Mouse (Mus musculus) neural tube, embryonic 11.5 days (tissue): ENCODE data around the gene Cpsf6. TPM values are rescaled to one million over a fixed set of nuclear protein-coding genes. Genes with fewer than 3 reads are reported as not detected.

Source experiments
- ATAC-seq: fragments of 200-750 bp; cut with Nextera tagmentation; 2 replicates; pipeline ENCODE4 v1.8.0; 2017; ENCODE audit warnings: moderate number of reproducible peaks, mild to moderate bottlenecking, moderate TSS enrichment, moderate library complexity; ENCODE audit not compliant: insufficient read depth, low FRiP score, low TSS enrichment
- DNase-seq: peaks from one replicate; pipeline ENCODE4 v3.0.0-alpha.2; 2015; ENCODE audit warnings: low spot score
- H3K27ac ChIP-seq: fragments of 300-500 bp; sonication (generic); 2 replicates; pipeline ENCODE4 v1.5.1; 2014; ENCODE audit warnings: low read depth, mild to moderate bottlenecking, low read length
- H3K27me3 ChIP-seq: fragments of 300-500 bp; sonication (generic); 2 replicates; pipeline ENCODE4 v1.6.1; 2014; ENCODE audit warnings: mild to moderate bottlenecking, low read length, mixed read lengths; ENCODE audit not compliant: control insufficient read depth, insufficient read depth
- H3K36me3 ChIP-seq: fragments of 300-500 bp; sonication (generic); 2 replicates; pipeline ENCODE4 v1.6.1; 2014; ENCODE audit warnings: mild to moderate bottlenecking, low read length, moderate library complexity, mixed read lengths; ENCODE audit not compliant: control insufficient read depth, insufficient read depth
- H3K4me1 ChIP-seq: fragments of 300-500 bp; sonication (generic); 2 replicates; pipeline ENCODE4 v1.6.1; 2014; ENCODE audit warnings: low read length, mixed read lengths; ENCODE audit not compliant: control insufficient read depth, insufficient read depth
- H3K4me2 ChIP-seq: fragments of 300-500 bp; sonication (generic); 2 replicates; pipeline ENCODE4 v1.6.1; 2014; ENCODE audit warnings: low read depth, mild to moderate bottlenecking, moderate library complexity
- H3K4me3 ChIP-seq: fragments of 300-500 bp; sonication (generic); 2 replicates; pipeline ENCODE4 v1.5.1; 2014; ENCODE audit warnings: low read depth, low read length
- H3K9ac ChIP-seq: fragments of 300-500 bp; sonication (generic); 2 replicates; pipeline ENCODE4 v1.6.1; 2014; ENCODE audit warnings: mild to moderate bottlenecking, low read length
- H3K9me3 ChIP-seq: fragments of 300-500 bp; sonication (generic); 2 replicates; pipeline ENCODE4 v1.6.1; 2016; ENCODE audit warnings: low read length; ENCODE audit not compliant: control insufficient read depth
- WGBS: fragments of 180-500 bp; shearing (Covaris S2); extraction: QIAGEN DNeasy Blood & Tissue Kit; methylation state at CpG from one replicate; pipeline ENCODE4 v1.1.7; 2014; 5-methylcytosine and 5-hydroxymethylcytosine counted together
- polyA plus RNA-seq: library from polyadenylated mRNA; unstranded; fragments of >200 nt; fragmentation: Nextera tagmentation; extraction: Ambion mirVana; gene quantifications from 2 replicates; pipeline ENCODE4 v1.2.1, GENCODE M21; 2014

Cpsf6 gene
- 228 and 238 TPM in 2 replicates for polyA plus RNA-seq

DNA sequence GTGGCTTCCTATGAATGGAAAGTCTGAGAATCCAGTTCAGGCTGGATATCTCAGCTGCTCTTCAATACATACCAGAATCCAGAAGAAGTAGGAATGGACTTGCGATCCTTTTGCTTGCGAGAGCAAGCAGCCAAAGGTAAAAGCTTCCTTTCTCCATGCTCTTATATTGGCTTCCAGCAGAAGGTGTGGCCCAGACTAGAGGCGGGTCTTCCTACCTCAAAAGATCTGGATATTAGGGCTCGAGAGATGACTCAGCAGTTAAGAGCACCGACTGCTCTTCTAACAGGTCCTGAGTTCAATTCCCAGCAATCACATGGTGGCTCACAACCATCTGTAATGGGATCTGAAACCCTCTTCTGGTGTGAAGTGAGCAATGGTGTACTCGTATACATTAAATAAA is at the start of gene Cpsf6:
Gene Cpsf6, minus strand, starts transcription at position 108 of the 400 bp plus-strand sequence.
- no peaks in the 10 kb centered on the region for H3K27me3 ChIP-seq
- H3K9me3 ChIP-seq: no peaks in the 10 kb centered on the region
- no peaks in the 10 kb centered on the region for H3K4me1 ChIP-seq
- H3K36me3 ChIP-seq: no peaks in the 10 kb centered on the region
- H3K27ac ChIP-seq: no peak within 1 kb of the TSS
- ATAC-seq: no peak
- 90% methylated on average over 6 of the region's 6 CpGs for WGBS
- DNase-seq: no peak
- H3K9ac ChIP-seq: no peak within 1 kb of the TSS
- no peak within 1 kb of the TSS for H3K4me3 ChIP-seq
- no peak within 1 kb of the TSS for H3K4me2 ChIP-seq

- Histone ChIP-seq H3K27me3 (no peaks in the 10 kb centered on the region), H3K36me3 (no peaks in the 10 kb centered on the region), H3K4me1 (no peaks in the 10 kb centered on the region), H3K4me3 (no peak overlapping the region), H3K4me2 (no peak overlapping the region), H3K9me3 (no peaks in the 10 kb centered on the region), H3K9ac (no peak overlapping the region), H3K27ac (no peak overlapping the region)
- ATAC-seq (no peak), DNase-seq (no peak)
- WGBS: 82% methylated on average over 1 of the region's 1 CpGs
These were observed 46.8 kb upstream of the Cpsf6 start for GRCm38 (mm10) chr10:117426615-117426969.

DNA sequence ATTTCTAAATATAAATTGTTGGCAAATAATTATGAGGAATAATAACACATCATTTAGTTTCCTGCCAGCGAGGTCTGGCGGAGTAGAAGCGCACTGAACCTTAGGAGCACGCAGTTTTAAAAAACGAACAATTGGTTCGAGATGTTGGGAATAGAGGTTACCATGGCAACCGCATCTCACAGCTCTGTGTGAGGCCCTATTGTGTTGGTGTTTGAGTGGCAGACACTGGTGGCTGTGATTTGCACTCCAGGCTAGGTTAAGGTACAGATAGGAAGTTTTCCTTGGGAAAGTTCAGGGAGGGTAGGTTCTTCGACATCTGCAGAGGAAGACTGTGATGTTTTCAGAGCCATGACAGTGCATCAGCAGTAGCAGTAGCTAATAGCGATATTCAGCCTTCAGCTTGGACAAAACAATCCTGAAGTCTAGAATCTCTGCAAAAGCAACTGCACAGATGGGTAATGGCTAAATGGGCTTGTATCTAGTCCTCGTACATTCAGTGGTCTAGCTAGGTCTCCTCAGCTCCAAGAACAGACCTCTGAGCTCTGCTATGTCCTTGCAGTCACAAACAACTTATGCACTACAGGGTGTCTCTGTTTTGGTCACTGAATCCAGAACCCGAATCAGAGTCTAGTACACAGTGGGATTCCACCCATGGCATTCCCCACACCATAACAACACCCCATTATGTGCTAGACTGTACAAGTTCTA is 46.2 kb upstream of the Cpsf6 start:
- Histone ChIP-seq H3K27me3 (no peaks in the 10 kb centered on the region), H3K27ac (no peak overlapping the region), H3K4me1 (no peaks in the 10 kb centered on the region), H3K9me3 (no peaks in the 10 kb centered on the region), H3K9ac (no peak overlapping the region), H3K4me3 (no peak overlapping the region), H3K4me2 (no peak overlapping the region), H3K36me3 (no peaks in the 10 kb centered on the region)
- WGBS: 34% methylated on average over 11 of the region's 11 CpGs
- peak; percentile 53 for DNase-seq
- peak; percentile 50 for ATAC-seq

GRCm38 (mm10) chr10:117425013-117425412 is 45.2 kb upstream of the Cpsf6 start:
- H3K4me2 ChIP-seq: no peak overlapping the region
- WGBS: 90% methylated on average over 5 of the region's 5 CpGs
- no peaks in the 10 kb centered on the region for H3K27me3 ChIP-seq
- H3K9me3 ChIP-seq: no peaks in the 10 kb centered on the region
- no peak overlapping the region for H3K9ac ChIP-seq
- no peak overlapping the region for H3K27ac ChIP-seq
- no peak overlapping the region for H3K4me3 ChIP-seq
- H3K36me3 ChIP-seq: no peaks in the 10 kb centered on the region
- no peaks in the 10 kb centered on the region for H3K4me1 ChIP-seq
- DNase-seq (no peak), ATAC-seq (no peak)

GRCm38 (mm10) chr10:117424146-117424905 is 44.5 kb upstream of the Cpsf6 start:
- 69% methylated on average over 3 of the region's 3 CpGs for WGBS

GRCm38 (mm10) chr10:117423025-117424002 is 43.5 kb upstream of the Cpsf6 start:
- Histone ChIP-seq H3K36me3 (no peaks in the 10 kb centered on the region), H3K4me2 (no peak overlapping the region), H3K4me1 (0 out of 2 replicates have a peak, but pooled peaks cover under 1% of the 10 kb centered on the region), H3K9ac (no peak overlapping the region), H3K4me3 (no peak overlapping the region), H3K9me3 (no peaks in the 10 kb centered on the region), H3K27ac (no peak overlapping the region), H3K27me3 (no peaks in the 10 kb centered on the region)
- ATAC-seq: no peak
- no peak for DNase-seq
- 87% methylated on average over 17 of the region's 17 CpGs for WGBS

More at GRCm38 (mm10) chr10:117424146-117424905, 44.5 kb upstream of the Cpsf6 start:
- Histone ChIP-seq H3K27me3 (no peaks in the 10 kb centered on the region), H3K4me1 (no peaks in the 10 kb centered on the region), H3K9me3 (no peaks in the 10 kb centered on the region), H3K27ac (no peak overlapping the region), H3K4me3 (no peak overlapping the region), H3K36me3 (no peaks in the 10 kb centered on the region), H3K9ac (no peak overlapping the region), H3K4me2 (no peak overlapping the region)
- DNase-seq: no peak
- ATAC-seq: no peak

DNA sequence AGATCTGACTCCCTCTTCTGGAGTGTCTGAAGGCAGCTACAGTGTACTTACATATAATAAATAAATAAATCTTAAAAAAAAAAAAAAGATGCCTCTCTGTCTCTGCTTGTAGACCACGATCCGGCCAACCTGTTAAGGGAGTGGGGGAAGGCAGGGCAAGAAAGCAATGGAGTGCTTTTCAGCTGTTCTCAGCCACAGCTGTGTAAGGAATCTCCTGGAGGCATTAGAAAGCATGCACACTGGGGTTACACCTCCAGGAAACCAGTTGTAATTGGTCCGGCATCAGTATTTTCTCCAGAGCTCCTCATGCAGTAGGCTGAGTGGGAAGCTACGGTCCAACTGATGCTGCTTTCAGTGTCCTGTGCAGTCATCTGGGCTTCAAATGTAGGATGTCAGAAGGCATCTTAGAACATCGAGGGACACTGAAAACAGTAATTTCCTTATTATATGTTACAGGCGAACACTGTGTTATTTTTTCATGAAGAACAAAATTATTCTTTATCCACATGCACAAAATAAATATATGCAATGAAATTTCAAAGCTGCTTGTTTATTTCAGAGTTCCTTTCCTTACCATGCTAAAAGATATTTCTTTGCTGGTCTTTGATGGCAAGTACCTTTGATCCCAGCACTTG is 42.5 kb upstream of the Cpsf6 start:
- WGBS: 84% methylated on average over 6 of the region's 6 CpGs
- no peak overlapping the region for H3K9ac ChIP-seq
- H3K27ac ChIP-seq: no peak overlapping the region
- H3K4me1 ChIP-seq: 0 out of 2 replicates have a peak, but pooled peaks cover 3% of the 10 kb centered on the region
- DNase-seq (no peak), ATAC-seq (no peak)
- H3K36me3 ChIP-seq: no peaks in the 10 kb centered on the region
- H3K4me3 ChIP-seq: no peak overlapping the region
- no peak overlapping the region for H3K4me2 ChIP-seq
- H3K9me3 ChIP-seq: no peaks in the 10 kb centered on the region
- H3K27me3 ChIP-seq: no peaks in the 10 kb centered on the region
